Mouse (Mus musculus): Measurements from ENCODE around the gene Cers5. TPM values are rescaled to one million over a fixed set of nuclear protein-coding genes. Genes with fewer than 3 reads are reported as not detected.

Cers5 gene
- total and polyA plus RNA-seq, 3 experiments: 0.45 to 6.1 (median 0.77) TPM

DNA sequence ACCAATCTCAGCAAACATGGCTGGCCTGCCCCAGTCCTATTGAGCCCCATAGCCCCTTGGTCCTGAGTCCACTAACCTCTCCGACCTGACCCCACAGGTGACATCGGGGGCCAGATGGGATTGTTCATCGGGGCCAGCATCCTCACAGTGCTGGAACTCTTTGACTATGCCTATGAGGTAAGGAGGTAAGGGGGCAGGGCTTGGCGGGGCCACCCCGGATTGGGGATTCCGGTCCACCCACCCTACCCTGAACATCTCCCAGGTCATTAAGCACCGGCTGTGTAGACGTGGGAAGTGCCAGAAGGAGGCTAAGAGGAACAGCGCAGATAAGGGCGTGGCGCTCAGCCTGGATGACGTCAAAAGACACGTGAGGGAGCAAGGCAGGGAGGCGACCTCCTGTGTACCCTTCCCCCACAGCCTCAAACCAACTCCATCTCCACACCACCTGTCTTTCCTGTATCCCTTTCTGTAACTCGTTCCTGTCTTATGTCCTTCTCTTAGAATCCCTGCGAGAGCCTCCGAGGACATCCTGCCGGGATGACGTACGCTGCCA is 74.1 kb downstream of the Cers5 start:
- Histone ChIP-seq H3K4me3 (ENCODE audit: low read depth, low read length) (peak overlapping the region; percentile 21; the same call in 1 of the 2 replicates), H3K36me3 (replicated peaks) (peaks cover 8% of the 10 kb centered on the region), H3K27me3 (ENCODE audit: insufficient read depth, low read length) (peaks cover 29% of the 10 kb centered on the region), H3K9me3 (replicated peaks) (no peaks in the 10 kb centered on the region), H3K4me1 (ENCODE audit: insufficient read depth, low read depth, low read length) (peaks cover 38% of the 10 kb centered on the region)
- no peak for ATAC-seq (ENCODE audit: extremely low read depth, insufficient number of reproducible peaks, low FRiP score, poor library complexity, severe bottlenecking)
- DNase-seq (ENCODE audit: low spot score): no peak
- TF ChIP-seq GATA2 (IDR thresholded peaks at IDR 0.05; ENCODE audit: borderline replicate concordance, low read depth, low read length): no peak
- no peak for TF ChIP-seq GATA1 (IDR thresholded peaks at IDR 0.05; ENCODE audit: borderline replicate concordance, low read length)
- TF ChIP-seq TAL1 (conservative IDR thresholded peaks at IDR 0.05; ENCODE audit: low read depth, low read length): no peak
- no peak for TF ChIP-seq POLR2AphosphoS5 (IDR thresholded peaks at IDR 0.05; ENCODE audit: insufficient replicate concordance, low read depth, low read length)
- no peak for TF ChIP-seq CTCF (IDR thresholded peaks at IDR 0.05; ENCODE audit: low read depth, low read length)

DNA sequence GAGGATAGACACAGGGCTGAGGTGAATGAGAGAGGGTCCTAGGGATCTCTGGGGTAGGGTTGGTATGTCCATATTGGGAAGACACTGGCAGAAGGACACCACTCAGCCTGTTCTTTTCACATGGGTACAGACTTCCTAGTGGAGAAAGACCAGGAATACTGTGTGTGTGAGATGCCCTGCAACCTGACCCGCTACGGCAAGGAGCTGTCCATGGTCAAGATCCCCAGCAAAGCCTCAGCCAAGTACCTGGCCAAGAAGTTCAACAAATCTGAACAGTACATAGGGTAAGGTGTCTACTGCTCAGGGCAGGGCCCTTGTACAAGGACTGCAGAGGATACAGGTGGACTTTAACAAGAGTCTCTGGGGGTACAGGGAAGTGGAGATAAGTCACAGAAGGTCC is 75.4 kb downstream of the Cers5 start:
- DNase-seq (ENCODE audit: low spot score): no peak
- peaks cover 35% of the 10 kb centered on the region for H3K27me3 ChIP-seq (ENCODE audit: insufficient read depth, low read length)
- ATAC-seq (ENCODE audit: extremely low read depth, insufficient number of reproducible peaks, low FRiP score, poor library complexity, severe bottlenecking): no peak

DNA sequence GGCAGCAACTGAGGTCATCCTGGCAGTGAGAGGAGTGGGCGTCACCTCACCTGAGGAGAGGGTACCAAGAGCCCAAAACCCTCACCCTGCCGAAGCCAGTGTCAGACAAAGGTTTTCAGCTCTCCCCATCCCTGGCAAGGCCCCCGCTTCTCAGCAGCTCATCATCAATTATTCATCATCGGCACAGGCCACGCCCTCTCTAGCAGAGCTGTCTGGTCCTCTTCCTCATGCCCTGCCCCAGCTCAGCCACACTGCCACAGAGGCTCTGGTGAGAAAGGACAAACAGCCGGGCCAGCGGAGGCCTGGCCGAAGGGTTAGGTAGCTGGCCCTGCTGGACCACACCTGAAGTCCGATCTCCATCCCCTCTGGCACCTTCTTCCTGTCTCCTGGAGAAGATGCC is 80.7 kb downstream of the Cers5 start:
- Histone ChIP-seq H3K36me3 (replicated peaks) (no peaks in the 10 kb centered on the region), H3K4me3 (ENCODE audit: low read depth, low read length) (no peak overlapping the region), H3K9me3 (replicated peaks) (no peaks in the 10 kb centered on the region), H3K4me1 (ENCODE audit: insufficient read depth, low read depth, low read length) (no peaks in the 10 kb centered on the region), H3K27me3 (ENCODE audit: insufficient read depth, low read length) (peaks cover 63% of the 10 kb centered on the region)
- TF ChIP-seq TAL1 (conservative IDR thresholded peaks at IDR 0.05; ENCODE audit: low read depth, low read length) (no peak), CTCF (IDR thresholded peaks at IDR 0.05; ENCODE audit: low read depth, low read length) (no peak), GATA1 (IDR thresholded peaks at IDR 0.05; ENCODE audit: borderline replicate concordance, low read length) (no peak), GATA2 (IDR thresholded peaks at IDR 0.05; ENCODE audit: borderline replicate concordance, low read depth, low read length) (no peak), POLR2AphosphoS5 (IDR thresholded peaks at IDR 0.05; ENCODE audit: insufficient replicate concordance, low read depth, low read length) (no peak)
- DNase-seq (ENCODE audit: low spot score) (no peak), ATAC-seq (ENCODE audit: extremely low read depth, insufficient number of reproducible peaks, low FRiP score, poor library complexity, severe bottlenecking) (no peak)

More for the DNA sequence above, 75.4 kb downstream of the Cers5 start:
- H3K9me3 ChIP-seq (replicated peaks): no peaks in the 10 kb centered on the region
- no peak overlapping the region for H3K4me3 ChIP-seq (ENCODE audit: low read depth, low read length)
- TF ChIP-seq POLR2AphosphoS5 (IDR thresholded peaks at IDR 0.05; ENCODE audit: insufficient replicate concordance, low read depth, low read length) (no peak), GATA1 (IDR thresholded peaks at IDR 0.05; ENCODE audit: borderline replicate concordance, low read length) (no peak), TAL1 (conservative IDR thresholded peaks at IDR 0.05; ENCODE audit: low read depth, low read length) (no peak), GATA2 (IDR thresholded peaks at IDR 0.05; ENCODE audit: borderline replicate concordance, low read depth, low read length) (no peak), CTCF (IDR thresholded peaks at IDR 0.05; ENCODE audit: low read depth, low read length) (no peak)
- H3K36me3 ChIP-seq (replicated peaks): no peaks in the 10 kb centered on the region
- H3K4me1 ChIP-seq (ENCODE audit: insufficient read depth, low read depth, low read length): peaks cover 26% of the 10 kb centered on the region

DNA sequence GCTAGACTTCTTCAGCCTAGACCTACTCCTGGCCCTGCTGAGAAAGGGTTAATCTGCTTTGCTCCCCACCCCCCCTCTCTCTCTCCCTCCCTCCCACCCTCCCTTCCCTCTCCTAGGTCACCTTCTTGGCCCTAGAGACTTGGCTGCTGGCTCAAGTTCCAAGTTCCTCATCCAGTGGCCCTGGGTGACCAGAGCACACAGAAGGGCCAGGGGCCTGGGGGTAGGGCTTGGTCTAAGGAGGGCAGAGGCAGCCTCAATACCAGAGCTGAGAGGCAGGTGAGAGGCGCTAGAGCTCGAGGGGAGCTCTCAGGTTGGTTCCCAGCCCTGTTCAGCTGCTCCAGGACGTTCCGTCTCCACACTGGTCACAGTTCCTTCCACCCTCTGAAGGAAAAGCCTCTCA is 81.8 kb downstream of the Cers5 start:
- DNase-seq (ENCODE audit: low spot score): no peak

DNA sequence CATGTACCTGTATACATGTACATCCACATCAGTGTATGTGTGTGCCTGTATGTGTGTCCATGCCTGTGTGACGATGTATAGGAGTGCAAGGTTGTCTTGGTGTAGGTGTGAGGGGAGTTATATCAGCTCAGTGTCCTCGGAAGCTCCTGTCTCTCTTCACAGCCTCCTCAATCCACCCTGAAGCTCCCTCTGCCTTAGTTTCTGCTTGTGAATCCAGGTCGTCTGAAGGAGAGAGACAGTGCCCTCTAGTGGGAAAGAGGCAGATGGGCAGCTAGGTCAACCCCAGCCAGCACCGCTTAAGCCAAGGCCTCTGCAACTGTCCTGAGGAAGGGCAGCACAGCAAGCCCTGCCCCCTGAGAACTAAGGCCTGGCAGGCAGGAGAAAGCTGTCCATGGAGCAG is 84.0 kb downstream of the Cers5 start:
- TF ChIP-seq CTCF (IDR thresholded peaks at IDR 0.05; ENCODE audit: low read depth, low read length) (peak; percentile 94), POLR2AphosphoS5 (IDR thresholded peaks at IDR 0.05; ENCODE audit: insufficient replicate concordance, low read depth, low read length) (no peak), TAL1 (conservative IDR thresholded peaks at IDR 0.05; ENCODE audit: low read depth, low read length) (no peak)
- H3K27me3 ChIP-seq (ENCODE audit: insufficient read depth, low read length): peaks cover 54% of the 10 kb centered on the region
- H3K4me3 ChIP-seq (ENCODE audit: low read depth, low read length): no peak overlapping the region; the same call in 1 of the 2 replicates
- DNase-seq (ENCODE audit: low spot score) (peak; percentile 57), ATAC-seq (ENCODE audit: extremely low read depth, insufficient number of reproducible peaks, low FRiP score, poor library complexity, severe bottlenecking) (no peak; the same call in 1 of the 2 replicates)
- no peaks in the 10 kb centered on the region for H3K4me1 ChIP-seq (ENCODE audit: insufficient read depth, low read depth, low read length)
- no peaks in the 10 kb centered on the region for H3K9me3 ChIP-seq (replicated peaks)
- no peaks in the 10 kb centered on the region for H3K36me3 ChIP-seq (replicated peaks)

More for the DNA sequence above, 81.8 kb downstream of the Cers5 start:
- ATAC-seq (ENCODE audit: extremely low read depth, insufficient number of reproducible peaks, low FRiP score, poor library complexity, severe bottlenecking): no peak
- no peaks in the 10 kb centered on the region for H3K9me3 ChIP-seq (replicated peaks)
- no peaks in the 10 kb centered on the region for H3K36me3 ChIP-seq (replicated peaks)
- peaks cover 64% of the 10 kb centered on the region for H3K27me3 ChIP-seq (ENCODE audit: insufficient read depth, low read length)
- H3K4me3 ChIP-seq (ENCODE audit: low read depth, low read length): no peak overlapping the region
- TF ChIP-seq POLR2AphosphoS5 (IDR thresholded peaks at IDR 0.05; ENCODE audit: insufficient replicate concordance, low read depth, low read length) (no peak), CTCF (IDR thresholded peaks at IDR 0.05; ENCODE audit: low read depth, low read length) (no peak), GATA2 (IDR thresholded peaks at IDR 0.05; ENCODE audit: borderline replicate concordance, low read depth, low read length) (no peak), GATA1 (IDR thresholded peaks at IDR 0.05; ENCODE audit: borderline replicate concordance, low read length) (no peak), TAL1 (conservative IDR thresholded peaks at IDR 0.05; ENCODE audit: low read depth, low read length) (no peak)
- H3K4me1 ChIP-seq (ENCODE audit: insufficient read depth, low read depth, low read length): no peaks in the 10 kb centered on the region

Other genes starting within 250 kb of the Cers5 start
- not detected in 2 replicates for gene Faim2, start 244.7 kb downstream of the Cers5 start, total RNA-seq (2014; fragmentation: Nextera tagmentation)
- 0.06 and 0.33 TPM in 2 replicates for gene Faim2, start 244.7 kb downstream of the Cers5 start, total RNA-seq (2017)
- not detected in 2 replicates for gene Faim2, start 244.7 kb downstream of the Cers5 start, polyA plus RNA-seq (2012)
- gene Aqp2, start 193.8 kb downstream of the Cers5 start, total RNA-seq (2014; fragmentation: Nextera tagmentation): not detected in 2 replicates
- gene Aqp2, start 193.8 kb downstream of the Cers5 start, total RNA-seq (2017): 0.11 TPM in 1 of 2 replicates, not detected in the other
- gene Aqp2, start 193.8 kb downstream of the Cers5 start, polyA plus RNA-seq (2012): not detected in 2 replicates
- not detected in 2 replicates for gene Aqp5, start 182.1 kb downstream of the Cers5 start, total RNA-seq (2014; fragmentation: Nextera tagmentation)
- 0.44 TPM in 1 of 2 replicates, not detected in the other for gene Aqp5, start 182.1 kb downstream of the Cers5 start, total RNA-seq (2017)
- not detected in 2 replicates for gene Aqp5, start 182.1 kb downstream of the Cers5 start, polyA plus RNA-seq (2012)
- not detected in 2 replicates for gene Aqp6, start 171.5 kb downstream of the Cers5 start, total RNA-seq (2014; fragmentation: Nextera tagmentation)
- 0.12 TPM in 1 of 2 replicates, not detected in the other for gene Aqp6, start 171.5 kb downstream of the Cers5 start, total RNA-seq (2017)
- not detected in 2 replicates for gene Aqp6, start 171.5 kb downstream of the Cers5 start, polyA plus RNA-seq (2012)
- gene Racgap1, start 121.2 kb downstream of the Cers5 start, total RNA-seq (2014; fragmentation: Nextera tagmentation): 132 and 189 TPM in 2 replicates
- 71.7 and 81.3 TPM in 2 replicates for gene Racgap1, start 121.2 kb downstream of the Cers5 start, total RNA-seq (2017)
- 21.4 and 35.6 TPM in 2 replicates for gene Racgap1, start 121.2 kb downstream of the Cers5 start, polyA plus RNA-seq (2012)
- gene Asic1, start 102.5 kb downstream of the Cers5 start, total RNA-seq (2014; fragmentation: Nextera tagmentation): not detected in 2 replicates
- gene Asic1, start 102.5 kb downstream of the Cers5 start, total RNA-seq (2017): 0.22 and 0.41 TPM in 2 replicates
- not detected in 2 replicates for gene Asic1, start 102.5 kb downstream of the Cers5 start, polyA plus RNA-seq (2012)
- 43.3 and 50.9 TPM in 2 replicates for gene Smarcd1, start 70.8 kb downstream of the Cers5 start, total RNA-seq (2014; fragmentation: Nextera tagmentation)
- gene Smarcd1, start 70.8 kb downstream of the Cers5 start, total RNA-seq (2017): 11.4 and 12.0 TPM in 2 replicates
- gene Smarcd1, start 70.8 kb downstream of the Cers5 start, polyA plus RNA-seq (2012): 45.3 and 69.1 TPM in 2 replicates
- not detected in 2 replicates for gene Gm17349, start 67.4 kb downstream of the Cers5 start, total RNA-seq (2014; fragmentation: Nextera tagmentation)
- gene Gm17349, start 67.4 kb downstream of the Cers5 start, total RNA-seq (2017): 0.98 TPM in 1 of 2 replicates, not detected in the other
- 2.3 and 4.1 TPM in 2 replicates for gene Gm17349, start 67.4 kb downstream of the Cers5 start, polyA plus RNA-seq (2012)
- not detected in 2 replicates for gene Gpd1, start 55.4 kb downstream of the Cers5 start, total RNA-seq (2014; fragmentation: Nextera tagmentation)
- gene Gpd1, start 55.4 kb downstream of the Cers5 start, total RNA-seq (2017): 0.06 TPM in 1 of 2 replicates, not detected in the other
- not detected in 2 replicates for gene Gpd1, start 55.4 kb downstream of the Cers5 start, polyA plus RNA-seq (2012)
- gene Cox14, start 47.3 kb downstream of the Cers5 start, total RNA-seq (2014; fragmentation: Nextera tagmentation): 40.8 and 46.1 TPM in 2 replicates
- 44.1 and 48.8 TPM in 2 replicates for gene Cox14, start 47.3 kb downstream of the Cers5 start, total RNA-seq (2017)
- 108 and 115 TPM in 2 replicates for gene Cox14, start 47.3 kb downstream of the Cers5 start, polyA plus RNA-seq (2012)
- gene Lima1, start 102.6 kb upstream of the Cers5 start, total RNA-seq (2014; fragmentation: Nextera tagmentation): not detected in 2 replicates
- 0.06 and 0.87 TPM in 2 replicates for gene Lima1, start 102.6 kb upstream of the Cers5 start, total RNA-seq (2017)
- 0.01 TPM in 1 of 2 replicates, not detected in the other for gene Lima1, start 102.6 kb upstream of the Cers5 start, polyA plus RNA-seq (2012)
- not detected in 2 replicates for gene Fam186a, start 194.2 kb upstream of the Cers5 start, total RNA-seq (2014; fragmentation: Nextera tagmentation)
- 0.06 and 0.16 TPM in 2 replicates for gene Fam186a, start 194.2 kb upstream of the Cers5 start, total RNA-seq (2017)
- not detected in 2 replicates for gene Fam186a, start 194.2 kb upstream of the Cers5 start, polyA plus RNA-seq (2012)
- 200 and 207 TPM in 2 replicates for gene Larp4, start 197.2 kb upstream of the Cers5 start, total RNA-seq (2014; fragmentation: Nextera tagmentation)
- 68.8 and 85.3 TPM in 2 replicates for gene Larp4, start 197.2 kb upstream of the Cers5 start, total RNA-seq (2017)
- 13.4 and 14.0 TPM in 2 replicates for gene Larp4, start 197.2 kb upstream of the Cers5 start, polyA plus RNA-seq (2012)